21 mouse cellular contexts compared by ENCODE assay signal in the genomic region with DNA sequence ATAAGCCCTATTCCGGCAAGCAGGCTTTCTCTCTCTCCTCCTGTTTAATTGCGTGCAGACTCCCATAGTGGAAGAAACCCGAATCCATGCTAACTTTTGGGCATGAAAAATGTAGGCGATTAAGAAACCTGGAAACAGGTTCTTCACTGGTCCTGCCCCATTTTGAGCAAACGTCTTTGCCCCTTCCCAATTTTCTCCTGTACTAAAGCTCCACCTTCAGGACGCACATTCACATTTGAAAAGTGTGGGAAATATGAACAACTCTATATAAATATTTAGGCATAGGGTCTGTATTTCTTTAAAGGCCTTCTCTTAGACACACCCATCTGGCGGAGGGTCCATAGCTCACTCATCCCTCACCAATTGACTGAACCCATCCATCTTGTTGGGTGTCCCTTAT. TPM values are rescaled to one million over a fixed set of nuclear protein-coding genes. Genes with fewer than 3 reads are reported as not detected.
DNase-seq lines count a peak whose midpoint lies in the region; ATAC-seq and TF ChIP-seq lines count a peak whose summit lies in the region.
"Had no signal": no experiment of that assay in that cellular context is flagged by ENCODE, and none has a peak within 500 bp of the region (broad histone marks: within the 10 kb centered on the region; RNA-seq: fewer than 3 reads in every experiment).

No protein-coding gene starts in this region.

- peak; percentile 48 for TF ChIP-seq CTCF in hindbrain, postnatal 0 days (IDR thresholded peaks at IDR 0.05; ENCODE audit: low read depth)
- peak; percentile 36 for TF ChIP-seq CTCF in liver, postnatal 0 days (IDR thresholded peaks at IDR 0.05; ENCODE audit: low read depth)

- no peak overlapping the region for H3K27ac ChIP-seq in hindbrain, postnatal 0 days
- no peak overlapping the region for H3K27ac ChIP-seq in hindbrain, embryonic 13.5 days
- no peak overlapping the region for H3K27ac ChIP-seq in liver, postnatal 0 days (ENCODE audit: low read depth)
- H3K27ac ChIP-seq: hindbrain, embryonic 12.5 days; kidney, embryonic 15.5 days; midbrain, embryonic 13.5 days; neural tube, embryonic 15.5 days had no signal

- H3K4me1 ChIP-seq in hindbrain, postnatal 0 days (ENCODE audit: insufficient read depth, low read length) = peaks cover 4% of the 10 kb centered on the region; the same call in 1 of the 2 replicates
- peaks cover 30% of the 10 kb centered on the region for H3K4me1 ChIP-seq in hindbrain, embryonic 13.5 days (replicated peaks)
- peaks cover 21% of the 10 kb centered on the region for H3K4me1 ChIP-seq in liver, postnatal 0 days (ENCODE audit: insufficient read depth)

- 60% methylated on average over 7 of the region's 7 CpGs for WGBS in hindbrain, postnatal 0 days
- WGBS in hindbrain, embryonic 13.5 days = 72% methylated on average over 7 of the region's 7 CpGs
- WGBS in liver, postnatal 0 days (ENCODE audit: insufficient replicate concordance) = 62% methylated on average over 7 of the region's 7 CpGs

- no peak for ATAC-seq in hindbrain, postnatal 0 days
- ATAC-seq in hindbrain, embryonic 13.5 days (ENCODE audit: low FRiP score) = no peak
- no peak for ATAC-seq in liver, postnatal 0 days
- ATAC-seq: CD4-positive, CD25-positive, alpha-beta regulatory T cell, adult 4 months; midbrain, embryonic 13.5 days had no signal

- no peaks in the 10 kb centered on the region for H3K36me3 ChIP-seq in hindbrain, postnatal 0 days (ENCODE audit: insufficient read depth, low read length)
- H3K36me3 ChIP-seq in hindbrain, embryonic 13.5 days = no peaks in the 10 kb centered on the region
- H3K36me3 ChIP-seq in liver, postnatal 0 days (replicated peaks; ENCODE audit: insufficient read depth, low read length) = no peaks in the 10 kb centered on the region
- H3K36me3 ChIP-seq: G1E; hindbrain, embryonic 12.5 days; kidney, embryonic 15.5 days; midbrain, embryonic 13.5 days; neural tube, embryonic 15.5 days had no signal

- TF ChIP-seq EP300 in liver, postnatal 0 days (IDR thresholded peaks at IDR 0.05; ENCODE audit: low read depth) = no peak

- no peak overlapping the region for H3K4me3 ChIP-seq in hindbrain, postnatal 0 days (ENCODE audit: low read length)
- no peak overlapping the region for H3K4me3 ChIP-seq in hindbrain, embryonic 13.5 days
- H3K4me3 ChIP-seq in liver, postnatal 0 days (ENCODE audit: low read depth, low read length) = no peak overlapping the region
- H3K4me3 ChIP-seq: hindbrain, embryonic 12.5 days; kidney, embryonic 15.5 days; midbrain, embryonic 13.5 days; neural tube, embryonic 15.5 days had no signal

- DNase-seq in cerebellum, postnatal 10 days = peak; percentile 44 to 53
- no peak for DNase-seq in cerebellum, adult 11 months
- peak; percentile 66 for DNase-seq in hindbrain, postnatal 0 days (ENCODE audit: low spot score)
- DNase-seq in liver, postnatal 0 days = no peak
- DNase-seq in liver (no peak), adipocyte (ENCODE audit: low spot score) (peak; percentile 7)
- DNase-seq in retina, embryonic 14.5 days (ENCODE audit: low spot score) = no peak
- DNase-seq: adrenal gland, postnatal 36 days; cerebellum, adult 9-10 months; embryo, embryonic 11 days; gastrocnemius, postnatal 36 days; heart, postnatal 14 days; lung, postnatal 10 days; right cerebral cortex, postnatal 14 days had no signal

- no peak overlapping the region for H3K9ac ChIP-seq in hindbrain, postnatal 0 days (replicated peaks; ENCODE audit: low read length)
- H3K9ac ChIP-seq in hindbrain, embryonic 13.5 days = no peak overlapping the region
- H3K9ac ChIP-seq in liver, postnatal 0 days (replicated peaks) = no peak overlapping the region
- H3K9ac ChIP-seq: hindbrain, embryonic 12.5 days; kidney, embryonic 15.5 days; midbrain, embryonic 13.5 days; neural tube, embryonic 15.5 days had no signal

- no peaks in the 10 kb centered on the region for H3K9me3 ChIP-seq in hindbrain, postnatal 0 days (ENCODE audit: low read length)
- H3K9me3 ChIP-seq in hindbrain, embryonic 13.5 days = no peaks in the 10 kb centered on the region
- H3K9me3 ChIP-seq in liver, postnatal 0 days (ENCODE audit: low read length) = no peaks in the 10 kb centered on the region
- H3K9me3 ChIP-seq: hindbrain, embryonic 12.5 days; kidney, embryonic 15.5 days; midbrain, embryonic 13.5 days; neural tube, embryonic 15.5 days had no signal

- no peak overlapping the region for H3K4me2 ChIP-seq in hindbrain, postnatal 0 days (ENCODE audit: low read depth, low read length)
- H3K4me2 ChIP-seq in hindbrain, embryonic 13.5 days = no peak overlapping the region
- H3K4me2 ChIP-seq in liver, postnatal 0 days (ENCODE audit: low read depth, low read length) = no peak overlapping the region
- H3K4me2 ChIP-seq: hindbrain, embryonic 12.5 days; kidney, embryonic 15.5 days; midbrain, embryonic 13.5 days; neural tube, embryonic 15.5 days had no signal

- no peaks in the 10 kb centered on the region for H3K27me3 ChIP-seq in hindbrain, postnatal 0 days (ENCODE audit: insufficient read depth, low read length)
- 0 out of 2 replicates have a peak, but pooled peaks cover 8% of the 10 kb centered on the region for H3K27me3 ChIP-seq in hindbrain, embryonic 13.5 days
- H3K27me3 ChIP-seq in liver, postnatal 0 days (ENCODE audit: insufficient read depth, low read length) = peaks cover 41% of the 10 kb centered on the region
- H3K27me3 ChIP-seq: neural tube, embryonic 15.5 days had no signal

RNA-seq across cellular contexts. Expression of a gene that starts 2.8 kb away (rescaled TPM):
- 54.2 and 54.5 TPM in 2 replicates for total RNA-seq in hindbrain, postnatal 0 days (2014; rRNA removed)
- polyA plus RNA-seq in hindbrain, postnatal 0 days (2015; fragmentation: Nextera tagmentation; extraction: Ambion mirVana) = 8.7 and 9.9 TPM in 2 replicates
- polyA plus RNA-seq in hindbrain, embryonic 13.5 days (2015; fragmentation: Nextera tagmentation; extraction: Ambion mirVana) = 6.8 and 7.3 TPM in 2 replicates
- 2.7 and 2.8 TPM in 2 replicates for polyA plus RNA-seq in liver, postnatal 0 days (2015; fragmentation: Nextera tagmentation; extraction: Ambion mirVana)

Comparison
In these comparisons a context has a peak if more than half of its experiments do, and no peak if none do; other contexts are left out.
1. DNase-seq: peak in cerebellum, postnatal 10 days (2 of 2), hindbrain, postnatal 0 days (single experiment) and adipocyte (single experiment); none in cerebellum, adult 11 months (single experiment), liver, postnatal 0 days (single experiment), liver (single experiment) and retina, embryonic 14.5 days (single experiment).